Mouse (Mus musculus) adrenal gland, adult 18-20 months (tissue): ENCODE data around the gene Cyp11a1. TPM values are rescaled to one million over a fixed set of nuclear protein-coding genes. Genes with fewer than 3 reads are reported as not detected.

Experiments used
- DNase-seq, 2 experiments: peaks; one replicate each; pipeline ENCODE4 v3.0.0; 2021 to 2022; ENCODE audit warnings: low spot score in 2 of 2
- total RNA-seq, 2 experiments: library from RNA; stranded (reverse); gene quantifications; 1 replicate in 1 of 2; 2 replicates in 1 of 2; pipeline ENCODE4 v1.2.3; 2021

The Cyp11a1 gene
- total RNA-seq, 2 experiments from 2014 or later, result 6,431 to 6,741 TPM

DNA sequence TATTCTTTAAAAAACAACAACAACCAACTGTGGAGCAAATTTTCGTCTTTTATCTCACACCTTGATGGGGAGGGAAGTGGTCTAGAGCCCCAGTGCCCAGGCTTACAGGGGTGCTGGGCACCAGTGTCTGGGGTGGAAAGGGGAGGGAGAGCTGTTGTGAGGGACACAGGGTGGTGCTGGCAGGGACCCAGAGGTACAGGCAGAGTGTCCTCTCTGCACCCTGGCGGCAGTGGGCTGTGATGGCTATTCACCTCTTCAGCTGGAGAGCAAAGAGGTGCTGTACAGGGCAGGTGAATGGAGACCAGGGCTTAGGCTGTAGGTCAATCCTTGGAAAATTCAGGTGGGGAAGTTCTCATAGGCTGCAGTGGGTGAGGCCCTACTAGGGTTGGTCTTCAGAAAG is 6.5 kb upstream of the Cyp11a1 start:
- DNase-seq, result peak in 1 of 2 experiments; percentile 54

DNA sequence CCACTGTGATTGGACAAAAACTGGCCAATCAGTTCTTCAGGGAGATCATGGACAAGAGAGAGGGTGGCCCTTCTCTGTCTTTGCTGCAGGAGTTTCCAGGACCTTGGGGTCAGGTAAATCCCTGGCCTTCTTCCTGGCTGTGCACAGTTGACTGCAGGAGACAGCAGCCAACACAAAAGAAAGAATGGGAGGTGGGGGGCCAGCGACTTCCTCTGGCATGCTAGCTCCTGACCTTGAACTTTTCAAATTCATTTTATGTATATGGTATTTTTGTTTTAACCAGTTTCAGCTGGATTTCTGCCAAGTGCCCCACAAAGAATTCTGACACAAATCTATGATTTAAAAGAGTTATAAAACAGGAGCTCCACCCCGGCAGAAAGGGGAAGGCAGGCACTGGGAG is 2.9 kb upstream of the Cyp11a1 start:
- peak in 1 of 2 experiments; percentile 41 for DNase-seq

DNA sequence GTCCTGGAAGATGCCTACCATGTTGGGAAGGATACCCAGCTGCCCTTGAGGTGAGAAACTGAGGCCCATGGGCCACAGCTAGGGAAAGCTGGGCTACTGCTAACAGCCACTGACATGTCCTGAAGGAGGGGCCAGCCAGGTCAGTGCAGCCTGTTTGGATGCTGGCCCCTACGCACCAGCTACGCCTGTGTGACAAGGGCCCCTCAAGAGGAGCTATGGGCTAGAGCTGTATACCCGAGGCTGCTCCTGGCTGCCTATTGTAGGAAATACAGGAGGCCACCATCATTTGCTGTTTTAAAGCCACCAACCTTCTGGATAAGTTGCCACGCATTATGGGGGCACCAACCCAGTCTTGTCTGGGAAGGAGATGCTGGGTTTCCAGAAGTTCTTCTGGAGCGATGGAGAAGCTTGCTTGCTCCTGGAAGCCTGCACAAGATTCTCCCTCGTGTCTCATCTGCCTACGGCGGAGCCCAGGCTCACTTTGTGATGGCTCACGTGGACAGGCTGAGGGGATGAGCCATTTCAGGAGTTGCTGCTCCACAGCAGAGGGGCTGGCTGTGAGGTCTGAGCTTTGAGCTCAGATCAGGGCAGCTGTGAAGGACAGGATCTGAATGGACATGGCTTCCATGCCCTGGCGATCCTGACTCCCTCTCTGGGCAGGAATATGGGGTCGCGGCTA is 2.3 kb downstream of the Cyp11a1 start:
- peak; percentile 15 to 38 for DNase-seq

DNA sequence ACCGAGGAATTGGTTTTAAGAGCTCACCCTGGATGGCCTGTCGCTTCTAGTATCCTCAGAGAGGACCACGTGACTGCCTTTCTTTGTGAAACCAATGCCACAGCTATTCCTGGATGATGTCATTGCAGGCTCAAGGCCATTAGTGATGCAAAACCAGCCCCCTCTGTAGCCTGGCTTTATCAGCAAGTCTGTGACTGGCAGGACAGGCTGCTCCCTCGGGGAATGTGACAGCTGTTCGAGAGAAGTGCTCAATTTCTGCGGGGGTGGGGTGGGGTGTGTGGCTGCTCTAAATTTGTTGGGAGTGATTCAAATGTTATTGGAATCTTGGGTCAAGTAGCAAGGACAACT is 2.8 kb downstream of the Cyp11a1 start:
- peak in 1 of 2 experiments; percentile 59 for DNase-seq

DNA sequence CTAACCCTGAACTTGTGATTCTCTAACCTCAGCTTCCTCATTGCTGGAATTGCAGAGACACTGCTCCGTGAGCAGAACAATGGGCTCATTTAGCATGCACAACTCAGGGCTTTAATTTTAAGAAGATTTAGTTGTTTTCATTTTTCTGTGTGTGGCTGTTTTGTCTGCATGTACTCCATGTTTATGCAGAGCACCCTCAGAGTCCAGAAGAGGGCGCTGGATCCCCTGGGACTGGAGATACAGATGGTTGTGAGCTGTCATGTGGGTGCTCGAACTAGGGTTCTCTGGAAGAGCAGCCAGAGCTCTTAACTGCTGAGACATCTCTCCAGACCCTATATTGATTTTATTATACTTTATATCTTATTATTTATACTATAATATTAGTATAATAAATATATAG is 3.4 kb downstream of the Cyp11a1 start:
- no peak for DNase-seq

DNA sequence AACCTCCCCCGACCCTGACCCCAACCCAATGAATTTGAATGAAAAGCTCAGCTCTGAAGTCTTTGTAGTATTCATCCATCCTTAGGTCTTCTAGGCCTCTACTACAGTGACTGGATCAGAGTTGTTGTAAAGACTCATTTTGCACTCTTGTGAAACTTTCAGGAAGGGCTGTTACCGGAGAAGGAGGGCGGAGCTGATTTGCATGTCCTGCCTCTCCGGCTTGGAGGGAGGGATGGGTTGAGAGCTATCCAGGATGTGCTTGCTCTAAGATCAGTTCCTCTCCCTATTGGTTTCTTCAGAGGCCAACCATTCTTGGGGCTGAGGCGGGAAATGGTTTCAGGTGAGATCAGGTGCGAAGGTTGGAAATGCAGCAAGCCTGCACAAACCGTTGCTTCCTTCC is 4.8 kb downstream of the Cyp11a1 start:
- no peak for DNase-seq

DNA sequence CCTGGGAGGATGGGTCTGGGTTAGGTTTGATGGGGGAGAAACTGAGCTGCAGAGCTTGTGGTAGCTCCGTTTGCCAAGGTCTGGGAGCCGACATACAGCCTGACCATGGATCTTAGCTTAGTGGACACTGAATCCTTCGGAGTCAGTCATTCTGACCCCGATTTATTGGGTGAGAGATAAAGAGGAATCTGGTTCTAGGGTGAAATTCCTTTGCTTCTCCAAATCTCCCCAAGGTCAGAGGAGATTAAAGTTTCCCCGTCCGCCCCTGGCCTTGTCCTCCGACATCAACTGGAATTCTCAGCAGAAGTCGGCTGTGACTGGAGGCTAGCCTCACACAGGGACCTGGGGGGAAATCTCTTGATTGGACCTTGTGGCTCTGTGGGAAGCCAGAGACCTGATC is 5.3 kb downstream of the Cyp11a1 start:
- DNase-seq, result no peak

DNA sequence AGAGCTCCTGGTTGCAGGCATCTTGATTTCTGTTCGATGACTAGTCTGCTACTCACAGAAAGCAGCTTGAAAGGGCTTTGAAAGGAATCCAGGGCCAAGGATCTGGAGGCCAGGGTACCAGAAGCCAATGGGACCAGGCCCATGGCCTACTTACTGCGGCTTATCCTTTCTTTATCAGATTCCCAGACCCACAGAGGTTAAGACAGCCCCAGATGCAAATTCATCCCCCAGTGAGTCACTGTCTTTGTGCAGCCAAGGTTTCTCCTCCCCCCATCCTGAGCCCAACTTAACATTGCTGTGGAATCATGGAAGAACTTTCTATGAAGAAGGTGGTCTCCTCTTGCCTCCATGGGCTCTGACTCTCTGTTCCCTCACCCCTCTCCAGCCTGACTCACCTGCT is 6.3 kb downstream of the Cyp11a1 start:
- no peak for DNase-seq

DNA sequence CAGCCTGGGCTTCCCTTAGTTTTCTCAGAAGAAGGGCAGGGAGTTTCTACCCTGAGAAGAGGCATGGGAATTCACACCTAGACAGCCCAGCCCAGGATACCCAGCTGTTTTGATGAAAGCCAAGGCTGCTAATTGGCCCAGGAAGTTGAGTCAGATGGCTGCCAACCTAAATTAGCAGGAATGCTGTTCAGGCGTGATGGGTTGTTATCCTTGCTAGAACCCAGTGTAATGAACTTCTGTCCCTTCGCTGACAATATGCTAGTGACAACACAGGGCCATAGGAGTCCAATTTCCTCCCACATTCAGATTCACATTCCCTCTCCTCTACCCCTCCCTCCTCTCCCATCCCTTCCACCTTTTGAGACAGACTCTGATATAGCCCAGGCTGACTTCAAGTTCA is 6.7 kb downstream of the Cyp11a1 start:
- DNase-seq, result no peak

DNA sequence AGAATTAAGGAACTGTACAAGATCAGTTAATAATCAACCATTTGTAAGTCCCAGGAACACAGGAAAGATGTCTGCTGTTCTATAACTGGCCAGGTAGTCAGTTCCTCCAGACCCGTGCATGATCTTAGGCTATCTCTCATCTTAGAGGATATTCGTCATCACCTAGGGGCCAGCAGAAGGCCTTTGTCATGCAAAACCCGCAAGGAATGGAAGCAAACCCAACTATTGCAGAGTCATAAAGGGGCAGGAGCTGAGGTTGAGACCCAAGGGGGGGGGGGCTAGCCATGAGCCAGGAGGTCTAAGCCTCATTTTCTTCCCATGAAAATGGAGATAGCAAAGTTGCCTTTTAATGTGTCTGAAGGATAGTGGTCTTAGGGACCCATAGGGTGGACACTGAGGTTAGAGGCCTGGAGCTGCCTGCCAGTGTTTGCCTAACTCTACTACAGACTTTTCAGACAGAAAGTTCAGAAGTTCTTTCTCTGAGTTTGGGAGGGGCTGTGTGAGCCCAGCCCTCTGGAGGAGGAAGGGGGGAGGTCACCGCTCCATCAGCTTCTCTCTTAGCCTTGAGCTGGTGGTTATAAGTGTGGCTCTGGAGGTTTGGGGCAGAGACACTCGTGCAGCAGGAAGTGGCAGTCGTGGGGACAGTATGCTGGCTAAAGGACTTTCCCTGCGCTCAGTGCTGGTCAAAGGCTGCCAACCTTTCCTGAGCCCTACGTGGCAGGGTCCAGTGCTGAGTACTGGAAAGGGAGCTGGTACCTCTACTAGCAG is 8.4 kb downstream of the Cyp11a1 start:
- peak; percentile 80 to 93 for DNase-seq

DNA sequence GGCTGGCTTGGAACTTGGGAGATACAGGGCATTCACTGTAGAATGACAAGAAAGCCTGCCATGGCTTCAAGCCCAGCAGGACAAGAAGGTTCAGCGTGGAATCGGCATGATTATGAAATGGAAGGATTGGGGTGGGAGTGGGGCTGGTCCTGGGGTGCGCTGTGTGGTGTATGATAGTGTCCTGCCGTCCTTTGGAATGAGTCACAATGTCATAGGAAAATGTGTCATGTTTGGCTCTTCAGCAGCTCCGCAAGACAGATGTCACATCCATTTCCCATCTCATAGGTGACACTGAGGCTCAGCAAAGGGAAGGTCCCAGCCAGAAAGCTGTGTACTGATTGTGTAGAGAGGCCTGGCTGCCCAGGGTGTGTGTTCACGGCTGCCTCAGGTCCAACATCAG is 9.6 kb downstream of the Cyp11a1 start:
- DNase-seq, result no peak

DNA sequence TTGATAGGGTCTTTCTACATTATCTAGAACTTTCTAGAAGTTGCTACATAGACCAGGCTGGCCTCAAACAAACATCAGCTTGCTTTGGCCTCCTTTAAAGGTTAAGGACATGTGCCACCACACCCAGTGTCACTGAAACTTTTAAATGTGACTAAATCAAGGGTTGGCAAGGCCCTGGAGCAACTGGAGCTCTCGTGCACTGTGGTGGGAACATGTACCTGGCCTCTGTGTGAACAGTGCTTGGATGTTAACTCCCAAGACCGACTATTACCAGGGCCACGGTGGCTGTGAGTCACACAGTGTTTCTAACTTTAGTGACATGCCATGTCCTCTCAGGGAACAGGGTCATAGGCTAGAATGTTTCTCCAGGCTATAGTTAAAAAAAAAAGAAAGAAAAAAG is 10.8 kb downstream of the Cyp11a1 start:
- no peak for DNase-seq

DNA sequence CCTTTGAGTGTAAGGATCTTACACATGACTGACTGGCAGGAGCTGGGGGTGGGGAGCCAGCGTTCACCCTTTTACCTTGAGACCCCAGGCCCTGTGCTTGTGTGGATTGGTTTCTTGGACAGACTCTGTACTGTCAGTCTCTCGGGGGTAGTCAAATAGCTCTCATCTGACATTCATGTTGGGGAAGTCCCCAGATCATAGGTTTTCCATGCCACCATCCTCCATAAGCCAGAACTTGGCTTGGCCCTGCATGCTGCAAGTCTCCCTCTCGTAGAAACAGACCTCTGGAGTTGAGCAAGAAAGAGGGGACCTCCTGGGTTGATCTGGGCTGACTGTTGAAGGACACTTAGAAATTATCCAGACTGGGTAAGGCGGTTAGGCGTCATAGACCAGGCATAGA is 12.2 kb downstream of the Cyp11a1 start:
- DNase-seq, result no peak

DNA sequence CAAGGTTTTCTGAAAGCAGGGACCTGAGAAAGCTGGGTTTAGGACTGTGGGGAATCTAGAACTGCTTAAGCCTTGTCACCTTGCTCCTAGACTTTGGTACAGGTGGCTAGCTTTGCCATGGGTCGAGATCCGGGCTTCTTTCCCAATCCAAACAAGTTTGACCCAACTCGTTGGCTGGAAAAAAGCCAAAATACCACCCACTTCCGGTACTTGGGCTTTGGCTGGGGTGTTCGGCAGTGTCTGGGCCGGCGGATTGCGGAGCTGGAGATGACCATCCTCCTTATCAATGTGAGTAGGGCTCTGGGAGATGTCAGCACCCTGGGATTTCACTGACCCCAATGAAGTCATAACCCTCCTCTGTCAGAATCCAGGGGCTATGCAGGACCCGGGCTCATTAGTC is 19.8 kb downstream of the Cyp11a1 start:
- no peak for DNase-seq

DNA sequence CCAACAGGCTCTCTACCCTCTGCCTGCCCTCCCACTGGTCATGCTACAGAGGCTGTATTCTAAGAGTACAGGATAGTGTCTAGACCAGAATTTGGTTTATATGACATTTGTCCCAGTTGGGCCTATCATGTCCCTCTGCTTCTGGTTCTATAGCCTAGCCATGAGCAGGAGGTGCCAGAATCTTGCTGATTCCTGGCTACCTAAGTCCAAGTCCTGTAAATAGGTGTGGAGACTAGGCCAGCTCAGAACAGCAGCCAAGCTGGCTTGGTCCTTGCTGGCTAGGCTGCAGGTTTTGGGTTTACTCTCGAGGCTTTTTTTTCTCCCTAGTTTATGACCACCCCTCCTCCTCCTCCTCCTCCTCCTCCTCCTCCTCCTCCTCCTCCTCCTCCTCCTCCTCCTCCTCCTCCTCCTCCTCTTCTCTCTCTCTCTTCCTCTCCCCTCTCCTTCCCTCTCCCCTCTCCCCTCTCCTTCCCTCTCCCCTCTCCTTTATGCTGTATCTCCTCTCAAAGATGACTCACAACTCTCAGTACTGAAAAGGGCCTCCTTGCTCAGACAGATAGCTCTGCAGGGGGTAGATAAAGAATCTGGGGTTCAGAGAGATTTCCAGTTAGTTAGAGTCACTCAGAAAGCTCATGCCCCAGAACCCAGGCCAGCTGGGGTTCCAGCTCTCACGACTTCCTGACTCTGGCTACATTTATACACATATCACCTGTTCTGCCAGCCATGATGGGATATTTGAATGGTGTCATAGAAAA is 21.4 kb downstream of the Cyp11a1 start:
- DNase-seq, result no peak

DNA sequence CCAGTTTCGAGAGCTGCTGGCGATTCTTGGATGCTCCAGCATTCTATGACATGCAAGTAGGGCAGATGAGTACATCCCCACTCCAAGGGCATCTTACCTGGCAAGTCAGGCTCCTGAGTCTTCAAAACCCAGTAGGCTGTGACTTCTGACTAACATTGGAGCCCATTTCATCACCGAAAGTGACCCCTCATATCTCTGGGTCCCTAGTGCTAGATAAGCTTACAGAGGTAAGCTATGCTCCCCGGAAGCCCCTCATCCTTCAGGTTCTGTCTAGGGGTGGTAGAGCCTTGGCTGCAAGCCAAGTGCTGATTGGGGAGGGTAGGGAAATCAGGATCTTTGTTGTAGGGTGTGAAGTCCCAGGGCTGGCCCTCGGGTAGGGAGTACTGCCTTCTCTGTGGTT is 22.6 kb downstream of the Cyp11a1 start:
- DNase-seq, result no peak

DNA sequence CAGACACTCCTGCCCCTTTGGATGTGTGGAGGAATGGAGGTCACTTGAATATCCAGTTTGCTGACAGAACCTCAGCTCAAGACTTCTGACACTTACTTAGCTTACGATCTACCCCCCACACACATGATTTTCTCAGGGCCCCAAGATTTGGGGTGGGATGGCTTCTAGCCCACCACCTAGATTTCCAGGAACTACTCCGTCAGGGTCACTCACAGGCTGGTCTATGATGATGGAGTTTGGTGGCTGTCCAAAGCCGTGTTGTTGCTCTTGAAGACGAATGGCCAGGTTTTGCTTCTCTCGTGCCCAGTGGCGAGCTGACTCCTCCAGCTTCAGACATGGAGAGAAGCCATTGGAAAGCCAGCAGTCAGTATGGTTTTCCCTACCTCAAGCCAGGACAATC is 23.4 kb downstream of the Cyp11a1 start:
- DNase-seq, result no peak

DNA sequence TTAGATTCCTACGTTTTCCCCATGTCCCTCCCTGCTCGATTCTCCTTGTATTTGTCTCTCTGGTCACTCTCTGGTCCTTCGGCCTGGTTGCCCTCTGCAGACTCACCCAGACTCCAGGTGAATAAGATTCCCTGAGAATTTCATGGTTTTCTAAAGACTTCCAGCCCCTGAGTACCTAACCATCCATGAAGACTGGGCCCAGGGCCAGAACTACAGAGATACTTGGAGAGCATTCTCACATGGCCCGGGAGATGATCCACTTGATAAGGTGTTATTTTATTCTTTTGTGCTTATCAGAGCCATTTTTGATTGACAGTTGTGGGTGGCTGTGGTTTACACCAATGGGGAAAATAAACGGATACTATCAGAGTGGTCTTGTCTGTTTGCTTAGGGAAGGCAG is 25.7 kb downstream of the Cyp11a1 start:
- no peak for DNase-seq

DNA sequence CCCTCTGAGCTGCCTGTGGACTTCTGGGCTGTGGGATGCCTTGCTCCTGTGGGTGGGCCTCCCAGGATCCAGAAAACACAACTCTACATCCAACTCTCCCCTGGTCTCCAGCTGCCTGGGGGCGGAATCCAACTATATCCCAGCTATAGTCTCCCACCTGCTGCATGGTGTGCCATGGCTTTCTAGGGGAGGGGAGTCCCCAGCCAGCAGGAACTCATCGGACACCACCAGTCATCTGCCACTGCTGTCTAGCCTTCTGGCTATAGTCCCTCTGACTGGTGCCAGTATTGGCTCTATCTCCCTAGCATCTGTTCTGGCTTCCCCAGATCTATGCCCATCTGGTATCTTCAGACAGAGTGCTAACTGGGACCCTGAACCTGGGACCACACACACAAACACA is 29.3 kb downstream of the Cyp11a1 start:
- DNase-seq, result no peak

DNA sequence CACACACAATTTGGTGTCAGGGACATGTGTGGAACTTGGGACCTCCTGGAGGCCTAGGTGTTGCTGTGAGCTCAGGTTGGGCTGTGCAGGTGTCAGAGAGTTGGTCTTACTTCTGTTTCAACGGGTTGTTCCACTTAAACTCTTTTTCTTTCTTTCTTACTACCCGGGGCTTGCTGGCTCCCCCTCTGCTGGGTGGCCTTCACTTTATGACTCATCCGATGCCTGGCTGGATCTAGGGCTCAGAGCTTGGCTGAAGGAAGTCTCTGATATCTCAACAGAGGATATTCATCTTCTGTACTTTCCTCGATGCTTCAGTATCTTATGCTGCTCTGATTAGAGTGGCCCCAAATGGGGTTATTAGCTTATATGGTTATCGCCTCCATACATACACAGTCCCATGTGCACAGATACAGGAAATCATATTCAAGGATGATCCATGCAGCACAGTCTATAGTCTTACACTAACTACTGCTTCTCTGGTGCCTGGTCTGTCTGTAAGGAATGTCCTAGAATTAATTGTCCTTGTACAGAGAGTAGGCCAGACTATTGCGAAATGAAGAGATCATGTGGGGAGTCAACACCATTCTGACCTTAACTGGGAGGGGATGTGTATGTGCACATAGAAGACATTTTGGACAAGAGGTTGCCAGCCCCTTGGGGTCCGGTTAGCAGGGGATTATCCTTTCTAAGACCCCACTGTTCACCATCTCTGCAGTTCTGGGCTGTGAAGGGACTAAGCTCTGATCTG is 29.9 kb downstream of the Cyp11a1 start:
- DNase-seq, result no peak

DNA sequence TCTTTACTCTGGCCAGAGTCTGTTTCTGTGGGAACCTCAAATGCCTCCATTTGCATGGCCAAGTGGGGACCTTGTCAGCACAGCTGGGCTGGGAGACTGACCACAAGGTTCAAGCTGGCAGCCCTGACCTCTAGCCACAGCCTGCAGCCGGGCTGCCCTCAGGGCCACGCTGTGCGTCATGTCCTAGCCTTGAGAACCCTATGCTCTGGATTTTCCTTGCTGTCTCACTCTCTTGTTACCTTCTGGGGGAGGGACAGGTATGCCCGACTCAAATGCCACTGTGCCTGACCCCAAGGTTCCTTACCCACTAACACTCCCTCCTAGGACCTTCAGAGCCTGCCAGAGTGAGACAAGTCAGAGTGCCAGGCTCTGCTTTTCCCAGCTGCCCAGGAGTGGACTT is 30.8 kb downstream of the Cyp11a1 start:
- DNase-seq, result peak in 1 of 2 experiments; percentile 66
